Mouse (Mus musculus) NIH3T3 (cell line): ENCODE data around the gene Cep19.

Experiments used
- DNase-seq: peaks from one replicate; pipeline ENCODE4 v3.0.0-alpha.2; 2012; ENCODE audit warnings: low read depth

Cep19 gene

GRCm38 (mm10) chr16:32107342-32108045, 7.9 kb downstream of the Cep19 start:
- no peak for DNase-seq

GRCm38 (mm10) chr16:32108170-32108569, 8.6 kb downstream of the Cep19 start:
- no peak for DNase-seq

- no peak for DNase-seq
Observed at GRCm38 (mm10) chr16:32108578-32108977, 9.0 kb downstream of the Cep19 start.

- peak; percentile 32 for DNase-seq
Observed at GRCm38 (mm10) chr16:32110951-32111699, 11.5 kb downstream of the Cep19 start.

GRCm38 (mm10) chr16:32113541-32114218, 14.1 kb downstream of the Cep19 start:
- peak; percentile 24 for DNase-seq

- no peak for DNase-seq
Observed at GRCm38 (mm10) chr16:32114406-32114805, 14.8 kb downstream of the Cep19 start.

- DNase-seq: peak; percentile 90
Observed at GRCm38 (mm10) chr16:32114968-32115695, 15.5 kb downstream of the Cep19 start.

GRCm38 (mm10) chr16:32115781-32116180, 16.2 kb downstream of the Cep19 start:
- DNase-seq: no peak

GRCm38 (mm10) chr16:32116186-32116585, 16.6 kb downstream of the Cep19 start:
- no peak for DNase-seq

GRCm38 (mm10) chr16:32120454-32120853, 20.9 kb downstream of the Cep19 start:
- DNase-seq: no peak

- no peak for DNase-seq
Observed at GRCm38 (mm10) chr16:32124020-32124419, 24.4 kb downstream of the Cep19 start.

GRCm38 (mm10) chr16:32124444-32125335, 25.1 kb downstream of the Cep19 start:
- DNase-seq: no peak

GRCm38 (mm10) chr16:32125364-32125763, 25.8 kb downstream of the Cep19 start:
- DNase-seq: no peak

GRCm38 (mm10) chr16:32127046-32127445, 27.4 kb downstream of the Cep19 start:
- DNase-seq: no peak

- DNase-seq: no peak
Observed at GRCm38 (mm10) chr16:32129449-32130189, 30.0 kb downstream of the Cep19 start.

GRCm38 (mm10) chr16:32130190-32130826, 30.7 kb downstream of the Cep19 start:
- DNase-seq: no peak

GRCm38 (mm10) chr16:32133148-32133547, 33.5 kb downstream of the Cep19 start:
- DNase-seq: no peak

GRCm38 (mm10) chr16:32135842-32136357, 36.3 kb downstream of the Cep19 start:
- peak; percentile 24 for DNase-seq

- DNase-seq: no peak
Observed at GRCm38 (mm10) chr16:32138954-32139353, 39.4 kb downstream of the Cep19 start.

- DNase-seq: no peak
Observed at GRCm38 (mm10) chr16:32143766-32144165, 44.2 kb downstream of the Cep19 start.
